ENCODE assay signal across 35 mouse cellular contexts in the genomic region with DNA sequence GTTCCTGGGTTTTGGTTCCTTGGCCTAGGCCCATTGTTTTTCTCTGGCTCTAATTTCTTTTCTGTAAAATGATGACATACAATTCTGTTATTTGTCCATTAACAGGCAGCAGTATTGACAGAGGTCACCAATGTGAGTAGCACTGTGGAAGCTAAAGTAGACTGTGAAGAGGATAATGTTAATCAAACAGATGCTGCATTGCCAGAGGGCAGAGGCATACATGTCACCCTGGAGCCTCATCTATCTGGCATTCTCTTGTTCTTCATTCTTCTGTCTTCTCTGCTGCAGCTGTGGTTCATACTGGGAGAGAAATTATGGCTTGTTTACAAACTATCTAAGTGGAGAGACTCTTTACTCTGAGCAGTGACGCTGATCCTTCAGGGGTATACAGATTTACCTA.
"Had no signal": no experiment of that assay in that cellular context is flagged by ENCODE, and none has a peak within 500 bp of the region (broad histone marks: within the 10 kb centered on the region; RNA-seq: fewer than 3 reads in every experiment).

No protein-coding gene starts in this region.

- H3K27ac ChIP-seq: heart, embryonic 10.5 days; heart, embryonic 13.5 days; heart, embryonic 15.5 days; hindbrain, embryonic 10.5 days; hindbrain, embryonic 12.5 days; hindbrain, embryonic 13.5 days; hindbrain, embryonic 14.5 days; hindbrain, embryonic 15.5 days; hindbrain, postnatal 0 days; intestine, embryonic 15.5 days; kidney, embryonic 15.5 days; kidney, postnatal 0 days; layer of hippocampus, adult 2 months had no signal

- ATAC-seq: hindbrain, embryonic 16.5 days; hindbrain, postnatal 0 days; inflammation-experienced regulatory T-cells, adult 6 months; intestine, embryonic 15.5 days; intestine, embryonic 16.5 days; intestine, postnatal 0 days had no signal

- H3K27me3 ChIP-seq: heart, embryonic 12.5 days; heart, embryonic 13.5 days; heart, embryonic 15.5 days; hindbrain, embryonic 12.5 days; hindbrain, embryonic 13.5 days; hindbrain, embryonic 15.5 days; intestine, embryonic 15.5 days; kidney, embryonic 15.5 days had no signal

- H3K9me3 ChIP-seq: heart, embryonic 10.5 days; heart, embryonic 12.5 days; heart, embryonic 13.5 days; heart, embryonic 15.5 days; hindbrain, embryonic 10.5 days; hindbrain, embryonic 12.5 days; hindbrain, embryonic 13.5 days; hindbrain, embryonic 15.5 days; intestine, embryonic 15.5 days; kidney, embryonic 15.5 days had no signal

- DNase-seq: heart, postnatal 10 days; heart, postnatal 14 days; heart, postnatal 36 days; heart, postnatal 4 days; kidney, adult 11 months; kidney, adult 18-20 months; kidney, adult 2 months; kidney, adult 8-10 months; kidney, adult 9 months; kidney, postnatal 10 days; kidney, postnatal 14 days; kidney, postnatal 25 days; kidney, postnatal 36 days; kidney, postnatal 4 days; layer of hippocampus, adult 9-11 months; layer of hippocampus, postnatal 36 days had no signal

- H3K9ac ChIP-seq: heart, embryonic 12.5 days; heart, embryonic 13.5 days; heart, embryonic 15.5 days; hindbrain, embryonic 12.5 days; hindbrain, embryonic 13.5 days; hindbrain, embryonic 14.5 days; hindbrain, embryonic 15.5 days; intestine, embryonic 15.5 days; kidney, embryonic 15.5 days had no signal

- H3K36me3 ChIP-seq: heart, embryonic 10.5 days; heart, embryonic 12.5 days; heart, embryonic 13.5 days; heart, embryonic 15.5 days; hindbrain, embryonic 10.5 days; hindbrain, embryonic 12.5 days; hindbrain, embryonic 13.5 days; hindbrain, embryonic 15.5 days; intestine, embryonic 15.5 days; kidney, embryonic 15.5 days had no signal

- H3K4me2 ChIP-seq: heart, embryonic 11.5 days; heart, embryonic 12.5 days; heart, embryonic 13.5 days; heart, embryonic 15.5 days; hindbrain, embryonic 12.5 days; hindbrain, embryonic 13.5 days; hindbrain, embryonic 14.5 days; hindbrain, embryonic 15.5 days; intestine, embryonic 15.5 days; kidney, embryonic 15.5 days had no signal

- H3K4me1 ChIP-seq: heart, embryonic 10.5 days; heart, embryonic 15.5 days; hindbrain, embryonic 12.5 days; hindbrain, embryonic 13.5 days; hindbrain, embryonic 15.5 days; intestine, embryonic 15.5 days; kidney, embryonic 15.5 days had no signal

- H3K4me3 ChIP-seq: heart, embryonic 10.5 days; heart, embryonic 12.5 days; heart, embryonic 13.5 days; heart, embryonic 15.5 days; hindbrain, embryonic 10.5 days; hindbrain, embryonic 12.5 days; hindbrain, embryonic 13.5 days; hindbrain, embryonic 15.5 days; intestine, embryonic 15.5 days; kidney, embryonic 15.5 days; layer of hippocampus, adult 2 months had no signal
